In genomic region chr9:111072175-111072574, GRCm38 (mm10) we compare ENCODE assay signal across 7 mouse cellular contexts. TPM values are rescaled to one million over a fixed set of nuclear protein-coding genes. Genes with fewer than 3 reads are reported as not detected.
DNase-seq lines count a peak whose midpoint lies in the region; ATAC-seq and TF ChIP-seq lines count a peak whose summit lies in the region.

No protein-coding gene starts in this region.

- H3K27ac ChIP-seq in kidney, adult 2 months (ENCODE audit: insufficient read depth, low read depth, low read length): no peak overlapping the region
- no peak overlapping the region for H3K27ac ChIP-seq in kidney, embryonic 14.5 days (ENCODE audit: low read depth, low read length)

- H3K4me1 ChIP-seq in kidney, adult 2 months (ENCODE audit: control insufficient read depth, insufficient read depth, low read length): no peaks in the 10 kb centered on the region
- no peaks in the 10 kb centered on the region for H3K4me1 ChIP-seq in kidney, embryonic 14.5 days (ENCODE audit: control insufficient read depth, insufficient read depth, low read length)

- peaks cover 10% of the 10 kb centered on the region for H3K9me3 ChIP-seq in kidney, embryonic 14.5 days (ENCODE audit: control insufficient read depth, low read length)

- no peak for TF ChIP-seq POLR2A in kidney, adult 2 months (IDR thresholded peaks at IDR 0.05; ENCODE audit: low read depth, low read length)
- TF ChIP-seq POLR2A in brain, embryonic 14.5 days (IDR thresholded peaks at IDR 0.05; ENCODE audit: borderline replicate concordance, extremely low read depth, insufficient read depth, insufficient read length, poor library complexity, severe bottlenecking): no peak

- peak; percentile 77 for DNase-seq in kidney, adult 2 months
- DNase-seq in Muller cell, postnatal 12 days (ENCODE audit: inconsistent ontology term): peak; percentile 47
- peak; percentile 19 for DNase-seq in brain, embryonic 14.5 days (ENCODE audit: low read depth)
- peak; percentile 67 to 79 for DNase-seq in kidney, postnatal 25 days
- DNase-seq in right cerebral cortex, postnatal 10 days (ENCODE audit: low spot score in 2 of 2): peak; percentile 41 to 54
- no peak for DNase-seq in thymus, postnatal 36 days

- no peak overlapping the region for H3K4me2 ChIP-seq in kidney, embryonic 14.5 days (replicated peaks; ENCODE audit: low read depth, low read length)

- H3K9ac ChIP-seq in kidney, embryonic 14.5 days (ENCODE audit: low read depth, low read length): no peak overlapping the region

- H3K36me3 ChIP-seq in kidney, adult 2 months (ENCODE audit: control insufficient read depth, insufficient read depth, low read length): no peaks in the 10 kb centered on the region
- no peaks in the 10 kb centered on the region for H3K36me3 ChIP-seq in kidney, embryonic 14.5 days (ENCODE audit: control insufficient read depth, insufficient read depth, low read length)

- WGBS in kidney, adult 2 months: 25% methylated on average over 7 of the region's 7 CpGs
- WGBS in kidney, embryonic 14.5 days: 37% methylated on average over 7 of the region's 7 CpGs

- no peaks in the 10 kb centered on the region for H3K27me3 ChIP-seq in kidney, adult 2 months (replicated peaks; ENCODE audit: control insufficient read depth, insufficient read depth, low read length)
- no peaks in the 10 kb centered on the region for H3K27me3 ChIP-seq in kidney, embryonic 14.5 days (ENCODE audit: control insufficient read depth, insufficient read depth, low read length)

- H3K4me3 ChIP-seq in kidney, adult 2 months (ENCODE audit: insufficient read depth, low read depth, low read length): no peak overlapping the region
- no peak overlapping the region for H3K4me3 ChIP-seq in kidney, embryonic 14.5 days (ENCODE audit: low read length)

- TF ChIP-seq CTCF in kidney, adult 2 months (conservative IDR thresholded peaks at IDR 0.05; ENCODE audit: insufficient read depth, insufficient read length, low read depth, low read length): peak; percentile 73
- peak; percentile 45; the same call in 1 of the 2 replicates for TF ChIP-seq CTCF in brain, embryonic 14.5 days (IDR thresholded peaks at IDR 0.05; ENCODE audit: borderline replicate concordance, extremely low read depth, insufficient read depth, insufficient read length)

- no peak for ATAC-seq in kidney, embryonic 14.5 days (ENCODE audit: low FRiP score, low TSS enrichment)

RNA-seq across cellular contexts. Expression of gene Ccrl2, which starts 14.9 kb away (rescaled TPM):
- polyA plus RNA-seq in kidney, adult 2 months (2012; rRNA removed): 11.1 and 13.8 TPM in 2 replicates
- polyA plus RNA-seq in kidney, embryonic 14.5 days (2014; fragmentation: Nextera tagmentation; extraction: Ambion mirVana): 0.61 and 0.83 TPM in 2 replicates
- 1.1 TPM in 2 replicates for polyA plus RNA-seq in brain, embryonic 14.5 days (2012; rRNA removed)

RNA-seq across cellular contexts. Expression of gene Lrrfip2, which starts 45.2 kb away (rescaled TPM):
- polyA plus RNA-seq in kidney, adult 2 months (2012; rRNA removed): 10.7 and 12.7 TPM in 2 replicates
- polyA plus RNA-seq in kidney, embryonic 14.5 days (2014; fragmentation: Nextera tagmentation; extraction: Ambion mirVana): 29.6 and 37.8 TPM in 2 replicates
- polyA plus RNA-seq in brain, embryonic 14.5 days (2012; rRNA removed): 32.9 and 41.3 TPM in 2 replicates

RNA-seq across cellular contexts. Expression of gene Ltf, which starts 53.1 kb away (rescaled TPM):
- 0.39 and 0.63 TPM in 2 replicates for polyA plus RNA-seq in kidney, adult 2 months (2012; rRNA removed)
- 0.31 and 0.41 TPM in 2 replicates for polyA plus RNA-seq in kidney, embryonic 14.5 days (2014; fragmentation: Nextera tagmentation; extraction: Ambion mirVana)
- polyA plus RNA-seq in brain, embryonic 14.5 days (2012; rRNA removed): 0.53 and 0.68 TPM in 2 replicates

Comparison
In these comparisons a context has a peak if more than half of its experiments do, and no peak if none do; other contexts are left out.
1. DNase-seq: peak in kidney, adult 2 months (single experiment), Muller cell, postnatal 12 days (single experiment), brain, embryonic 14.5 days (single experiment), kidney, postnatal 25 days (2 of 2) and right cerebral cortex, postnatal 10 days (2 of 2); none in thymus, postnatal 36 days (0 of 2).